Mouse (Mus musculus) lung, postnatal 0 days (tissue): ENCODE results near the gene Plekhm3.

Source experiments
- CTCF ChIP-seq: IDR thresholded peaks from 2 replicates; pipeline ENCODE4 v1.5.1; 2016; ENCODE audit warnings: antibody characterized with exemption, mild to moderate bottlenecking
- EP300 ChIP-seq: IDR thresholded peaks from 2 replicates; pipeline ENCODE4 v1.6.1; 2016; ENCODE audit warnings: antibody characterized with exemption, mild to moderate bottlenecking, control low read depth

GRCm38 (mm10) chr1:64932921-64933320 lies 23.7 kb downstream of the Plekhm3 start:
- TF ChIP-seq EP300 (no peak), CTCF (no peak)
